Mouse (Mus musculus): ENCODE measurements at regions not wholly inside any gene's neighbourhood (a gene's known extent, or its start where the extent isn't known, plus 50 kb on each side); places are given as distances from the start of the nearest gene placed in this dataset.
"Not testable (repeated sequence)": the region's sequence is repeated elsewhere in the genome, so short reads cannot be mapped to it uniquely, and the experiment has no call there.

DNA sequence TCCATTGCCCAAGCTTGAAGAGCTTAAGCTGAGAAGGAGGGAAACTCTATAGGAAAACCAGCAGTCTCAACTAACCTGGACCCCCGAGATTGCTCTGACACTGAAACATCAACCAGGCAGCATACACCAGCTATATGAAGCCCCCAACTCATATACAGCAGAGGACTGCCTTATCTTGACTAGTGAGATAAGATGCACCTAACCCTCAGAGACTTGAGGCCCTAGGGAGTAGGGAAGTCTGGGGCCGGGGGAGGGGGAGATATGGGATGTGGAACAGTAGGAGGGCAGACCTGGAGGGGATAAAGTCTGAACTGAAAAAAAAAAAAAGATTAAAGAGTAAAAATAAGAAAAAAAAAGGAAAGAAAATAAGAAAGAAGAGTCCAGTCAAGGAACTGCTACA is 540.5 kb upstream of the Pkdcc start:
- DNase-seq (ENCODE audit: low spot score in 2 of 2): no peak
- intact Hi-C loops (cut with DNase I): no loop called here

DNA sequence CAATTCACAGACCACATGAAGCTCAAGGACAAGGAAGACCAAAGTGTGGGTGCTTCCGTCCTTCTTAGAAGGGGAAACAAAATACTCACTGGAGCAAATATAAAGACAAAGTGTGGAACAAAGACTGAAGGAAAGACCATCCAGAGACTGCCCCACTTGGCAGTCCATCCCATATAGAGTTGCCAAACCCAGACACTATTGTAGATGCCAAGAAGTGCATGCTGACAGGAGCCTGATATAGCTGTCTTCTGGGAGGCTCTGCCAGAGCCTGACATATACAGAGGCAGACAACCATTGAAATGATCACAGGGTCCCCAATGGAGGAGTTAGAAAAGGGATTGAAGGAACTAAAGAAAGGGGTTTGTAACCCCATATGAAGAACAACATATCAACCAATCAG is 548.5 kb upstream of the Pkdcc start:
- DNase-seq (ENCODE audit: low spot score in 2 of 2); intact Hi-C loops (cut with DNase I): not testable (repeated sequence)

GRCm38 (mm10) chr17:82664352-82664751 is 550.7 kb upstream of the Pkdcc start:
- intact Hi-C loops (cut with DNase I): no loop called here
- DNase-seq (ENCODE audit: low spot score in 2 of 2): no peak

GRCm38 (mm10) chr17:82636459-82637189 is 578.5 kb upstream of the Pkdcc start:
- no peak for DNase-seq (ENCODE audit: low spot score in 2 of 2)
- intact Hi-C loops (cut with DNase I): no loop called here

DNA sequence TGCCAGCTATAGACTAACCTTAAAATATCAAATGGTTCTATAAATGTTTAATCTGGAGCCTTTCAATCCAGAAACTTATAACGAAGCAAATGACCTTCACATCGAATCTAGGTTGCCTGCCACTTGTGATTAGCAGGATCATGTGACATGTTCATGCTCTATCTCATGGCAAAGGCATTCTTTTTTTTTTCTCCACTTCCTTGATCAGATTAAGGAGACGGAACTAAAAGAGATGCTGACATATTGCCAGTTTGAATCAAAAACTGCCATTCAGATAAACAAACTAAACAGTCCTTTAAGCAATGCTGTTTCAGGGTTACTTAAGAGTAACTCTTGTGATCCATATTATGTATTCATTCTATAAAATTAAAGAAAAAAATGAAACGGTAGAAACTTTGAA is 579.2 kb upstream of the Pkdcc start:
- intact Hi-C loops (cut with DNase I): no loop called here
- no peak for DNase-seq (ENCODE audit: low spot score in 2 of 2)

DNA sequence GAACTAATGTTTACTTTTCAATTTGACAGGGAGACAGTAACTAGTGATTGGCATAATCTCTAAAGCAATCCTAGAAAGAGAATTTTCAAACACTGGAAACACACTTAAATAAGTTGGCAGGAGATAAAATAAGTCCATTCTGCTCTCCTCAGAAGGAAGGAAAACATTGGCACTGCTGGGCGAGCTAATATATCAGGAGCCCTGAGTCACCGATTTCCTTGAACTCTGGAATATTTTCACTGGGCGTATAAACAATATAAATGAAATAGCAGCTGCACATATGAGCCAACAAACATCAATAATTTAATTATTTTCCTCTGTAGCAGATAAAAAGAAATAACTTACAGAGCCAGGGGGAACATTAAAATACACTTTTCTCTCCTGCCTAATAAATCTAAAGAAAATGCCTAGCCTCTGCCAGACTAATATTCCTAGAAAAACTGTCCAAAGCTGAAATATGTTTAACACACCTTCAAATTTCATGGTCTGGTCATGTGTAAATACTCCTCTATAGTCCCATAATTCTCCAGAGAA is 608.4 kb upstream of the Pkdcc start:
- no peak for DNase-seq (ENCODE audit: low spot score in 2 of 2)
- intact Hi-C loops (cut with DNase I): no loop called here

DNA sequence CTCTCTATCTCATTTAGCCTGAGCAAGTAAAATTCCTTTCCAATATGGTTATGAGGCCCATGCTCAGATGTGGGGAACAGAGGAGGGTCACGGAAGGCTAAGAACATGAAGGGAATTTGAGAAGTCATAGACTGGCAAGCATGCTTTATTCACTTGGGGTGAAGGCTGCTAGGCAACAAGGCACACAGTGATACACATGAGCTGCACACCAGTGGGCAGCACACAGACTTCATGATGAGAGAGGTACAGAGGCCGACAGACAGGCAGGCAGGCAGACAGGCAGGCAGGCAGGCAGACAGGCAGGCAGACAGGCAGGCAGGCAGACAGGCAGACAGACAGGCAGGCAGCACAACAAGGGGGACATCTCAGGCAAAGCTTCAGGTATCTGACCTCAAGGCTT is 631.3 kb upstream of the Pkdcc start:
- intact Hi-C loops (cut with DNase I): no loop called here
- DNase-seq (ENCODE audit: low spot score in 2 of 2): no peak

- intact Hi-C loops (cut with DNase I): no loop called here
- no peak for DNase-seq (ENCODE audit: low spot score in 2 of 2)
Observed at GRCm38 (mm10) chr17:82533521-82533920, 681.6 kb upstream of the Pkdcc start.

DNA sequence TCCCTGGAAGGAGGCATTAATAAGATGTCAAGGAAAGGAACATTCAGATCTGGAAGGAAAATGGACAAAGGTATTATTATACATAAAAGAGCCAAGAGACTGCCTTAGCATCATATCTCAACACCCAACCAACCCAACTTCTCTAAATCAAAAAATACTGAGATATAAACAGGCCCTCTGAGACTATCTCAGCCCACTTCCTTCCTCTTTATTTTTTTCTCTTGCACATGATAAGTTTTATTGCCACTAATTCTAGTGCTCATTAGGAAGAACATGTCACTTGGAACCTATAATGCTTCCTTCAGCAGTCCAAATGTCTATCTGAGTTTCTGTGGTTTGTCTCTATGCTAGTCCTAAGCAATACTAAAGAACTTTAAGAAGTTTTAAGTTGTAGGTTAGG is 697.0 kb upstream of the Pkdcc start:
- intact Hi-C loops (cut with DNase I): no loop called here
- no peak for DNase-seq (ENCODE audit: low spot score in 2 of 2)

DNA sequence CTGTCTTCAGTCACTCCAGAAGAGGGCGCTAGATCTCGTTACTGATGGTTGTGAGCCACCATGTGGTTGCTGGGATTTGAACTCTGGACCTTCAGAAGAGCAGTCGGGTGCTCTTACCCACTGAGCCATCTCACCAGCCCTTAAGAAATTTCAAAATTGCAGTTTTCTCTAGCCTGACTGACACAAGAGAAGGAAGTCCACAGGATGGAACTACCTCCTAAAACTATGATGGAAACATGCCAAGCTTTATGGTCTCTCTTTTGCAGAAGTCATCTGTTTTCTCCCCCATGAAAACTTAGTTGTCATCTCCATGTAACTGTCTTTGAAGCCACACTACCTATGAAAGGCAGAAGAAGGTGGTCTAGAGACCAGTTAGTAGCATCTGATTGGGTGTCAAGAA is 698.2 kb upstream of the Pkdcc start:
- DNase-seq (ENCODE audit: low spot score in 2 of 2): no peak
- intact Hi-C loops (cut with DNase I): no loop called here

GRCm38 (mm10) chr17:82513816-82514215 is 701.3 kb upstream of the Pkdcc start:
- intact Hi-C loops (cut with DNase I): no loop called here
- peak in 1 of 2 experiments; percentile 1 for DNase-seq (ENCODE audit: low spot score in 2 of 2)

- intact Hi-C loops (cut with DNase I): no loop called here
- no peak for DNase-seq (ENCODE audit: low spot score in 2 of 2)
Observed at GRCm38 (mm10) chr17:82504291-82504690, 710.8 kb upstream of the Pkdcc start.

DNA sequence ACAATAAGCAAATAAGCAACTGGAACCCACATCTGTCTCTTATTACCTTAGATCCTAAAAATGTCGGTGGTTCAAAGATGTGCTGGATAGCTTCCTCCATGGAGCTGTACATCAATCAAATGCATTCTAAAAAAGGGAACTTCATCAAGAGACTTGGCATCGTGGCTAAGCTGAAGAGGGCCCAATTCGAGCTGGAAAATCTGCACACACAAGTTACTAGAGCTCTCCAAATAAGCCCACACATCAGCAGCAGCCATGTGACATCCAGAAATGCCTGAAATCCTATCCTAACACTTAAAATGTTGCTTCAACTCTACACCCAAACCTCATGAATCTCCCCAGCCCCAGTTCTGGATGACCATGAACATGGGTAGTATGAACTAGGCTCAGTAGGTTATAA is 729.5 kb upstream of the Pkdcc start:
- DNase-seq (ENCODE audit: low spot score in 2 of 2): peak in 1 of 2 experiments; percentile 20
- intact Hi-C loops (cut with DNase I): loop anchor here (10.0 kb wide), 1 partner anchor 229 kb away; no protein-coding TSS in a partner anchor

DNA sequence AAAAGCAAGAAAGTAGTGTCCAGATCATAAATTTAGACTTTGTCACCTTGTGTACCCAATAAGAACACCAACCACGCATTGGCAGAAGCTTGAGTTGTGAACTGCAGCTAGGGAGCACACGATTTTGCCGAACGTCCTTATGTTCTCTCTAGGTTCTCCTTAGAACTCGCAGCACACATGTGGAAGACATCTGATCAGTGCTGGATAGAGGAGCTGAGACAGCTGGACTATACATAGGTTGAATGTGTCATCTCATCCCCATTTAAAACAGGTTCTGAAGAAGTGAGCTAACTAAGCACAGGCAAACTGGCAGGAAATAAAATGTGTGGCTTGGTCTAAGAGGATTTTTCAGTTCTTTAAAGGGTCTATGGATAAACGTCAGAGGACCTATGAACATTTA is 730.5 kb upstream of the Pkdcc start:
- intact Hi-C loops (cut with DNase I): loop anchor here (10.0 kb wide), 1 partner anchor 230 kb away; no protein-coding TSS in a partner anchor
- DNase-seq (ENCODE audit: low spot score in 2 of 2): peak in 1 of 2 experiments; percentile 28

- DNase-seq (ENCODE audit: low spot score in 2 of 2): no peak
- intact Hi-C loops (cut with DNase I): no loop called here
Observed at GRCm38 (mm10) chr17:82457972-82458371, 719.8 kb upstream of the Slc8a1 start.

- intact Hi-C loops (cut with DNase I): no loop called here
- DNase-seq (ENCODE audit: low spot score in 2 of 2): no peak
Observed at GRCm38 (mm10) chr17:82453847-82454246, 715.7 kb upstream of the Slc8a1 start.

GRCm38 (mm10) chr17:82439105-82439504 is 700.9 kb upstream of the Slc8a1 start:
- intact Hi-C loops (cut with DNase I): no loop called here
- DNase-seq (ENCODE audit: low spot score in 2 of 2): no peak

DNA sequence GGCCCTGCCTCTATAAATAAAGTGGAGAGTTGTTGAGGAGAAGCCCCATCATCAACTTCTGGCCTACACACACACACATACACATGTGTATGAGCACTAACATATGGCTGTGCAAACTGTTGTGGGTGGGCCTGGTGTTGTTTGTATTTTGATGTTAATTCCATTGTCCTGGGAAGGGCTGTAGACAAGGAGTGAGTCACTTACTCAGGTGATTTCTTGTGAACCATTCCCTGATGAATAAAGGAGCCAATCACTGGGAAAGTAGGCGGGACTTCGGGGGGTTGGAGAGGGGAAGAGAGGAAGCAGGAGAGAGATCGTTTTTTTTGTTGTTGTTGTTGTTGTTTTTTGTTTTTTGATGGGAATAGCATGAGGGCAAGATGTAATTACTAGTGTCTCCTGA is 699.0 kb upstream of the Slc8a1 start:
- intact Hi-C loops (cut with DNase I): no loop called here

GRCm38 (mm10) chr17:82432678-82433077 is 694.5 kb upstream of the Slc8a1 start:
- no peak for DNase-seq (ENCODE audit: low spot score in 2 of 2)
- intact Hi-C loops (cut with DNase I): no loop called here

More for the DNA sequence above, 699.0 kb upstream of the Slc8a1 start:
- DNase-seq (ENCODE audit: low spot score in 2 of 2): no peak

GRCm38 (mm10) chr17:82408296-82408695 is 670.1 kb upstream of the Slc8a1 start:
- intact Hi-C loops (cut with DNase I): no loop called here
- no peak for DNase-seq (ENCODE audit: low spot score in 2 of 2)

GRCm38 (mm10) chr17:82399328-82399727 is 661.2 kb upstream of the Slc8a1 start:
- intact Hi-C loops (cut with DNase I): no loop called here
- DNase-seq (ENCODE audit: low spot score in 2 of 2): no peak
